Mouse (Mus musculus): ENCODE data around the gene Ngp. TPM values are rescaled to one million over a fixed set of nuclear protein-coding genes. Genes with fewer than 3 reads are reported as not detected.

The Ngp gene
- total RNA-seq, 2 experiments from 2014 or later = 0.69 to 1.5 TPM

Other genes starting within 250 kb of the Ngp start
- under 1 TPM; 0.32 to 0.41 TPM for gene Cspg5, start 176.0 kb upstream of the Ngp start, total RNA-seq (2021)
- gene Elp6, start 114.6 kb upstream of the Ngp start, total RNA-seq (2021) = 1 to 10 TPM; 2.4 to 3.8 TPM
- gene Scap, start 86.5 kb upstream of the Ngp start, total RNA-seq (2021) = 10 to 100 TPM; 26.4 to 27.6 TPM
- gene Ptpn23, start 11.5 kb upstream of the Ngp start, total RNA-seq (2021) = 10 to 100 TPM; 15.4 to 17.6 TPM
- 10 to 100 TPM; 13.3 to 13.4 TPM for gene Klhl18, start 56.9 kb downstream of the Ngp start, total RNA-seq (2021)
- under 1 TPM; 0.24 to 0.31 TPM for gene Kif9, start 57.2 kb downstream of the Ngp start, total RNA-seq (2021)
- gene Setd2, start 112.8 kb downstream of the Ngp start, total RNA-seq (2021) = 10 to 100 TPM; 51.3 to 54.2 TPM
- gene Nradd, start 204.7 kb downstream of the Ngp start, total RNA-seq (2021) = 1 to 10 TPM; 1.1 to 1.2 TPM
- gene Nbeal2, start 234.4 kb downstream of the Ngp start, total RNA-seq (2021) = 10 to 100 TPM; 10.4 to 12.0 TPM
- 10 to 100 TPM; 65.4 to 68.1 TPM for gene Ccdc12, start 236.8 kb downstream of the Ngp start, total RNA-seq (2021)

All from heart, postnatal 14 days (tissue).